Mouse (Mus musculus) liver, embryonic 13.5 days (tissue): Measurements from ENCODE around the gene Bbs1. TPM values are rescaled to one million over a fixed set of nuclear protein-coding genes. Genes with fewer than 3 reads are reported as not detected.
"Not testable (repeated sequence)": the region's sequence is repeated elsewhere in the genome, so short reads cannot be mapped to it uniquely, and the experiment has no call there.

Experiments
- ATAC-seq: fragments of 200-750 bp; cut with Nextera tagmentation; 2 replicates; pipeline ENCODE4 v1.8.0; 2017; ENCODE audit warnings: low read depth, mild to moderate bottlenecking, moderate number of reproducible peaks, moderate library complexity
- DNase-seq: peaks from one replicate; pipeline ENCODE4 v3.0.0; 2022
- H3K27ac ChIP-seq: fragments of 300-500 bp; sonication (generic); 2 replicates; pipeline ENCODE4 v1.5.1; 2015; ENCODE audit warnings: moderate library complexity, mild to moderate bottlenecking, inconsistent platforms
- H3K27me3 ChIP-seq: fragments of 300-500 bp; sonication (generic); 2 replicates; pipeline ENCODE4 v1.6.1; 2015; ENCODE audit warnings: mild to moderate bottlenecking, inconsistent platforms
- H3K36me3 ChIP-seq: fragments of 300-500 bp; sonication (generic); 2 replicates; pipeline ENCODE4 v1.6.1; 2015; ENCODE audit warnings: mild to moderate bottlenecking, inconsistent platforms
- H3K4me1 ChIP-seq: fragments of 300-500 bp; sonication (generic); replicated peaks from 2 replicates; pipeline ENCODE4 v1.6.1; 2015; ENCODE audit warnings: inconsistent platforms
- H3K4me2 ChIP-seq: fragments of 300-500 bp; sonication (generic); 2 replicates; pipeline ENCODE4 v1.6.1; 2015; ENCODE audit warnings: inconsistent platforms, mild to moderate bottlenecking, moderate library complexity
- H3K4me3 ChIP-seq: fragments of 300-500 bp; sonication (generic); replicated peaks from 2 replicates; pipeline ENCODE4 v1.5.1; 2015; ENCODE audit warnings: mild to moderate bottlenecking, inconsistent platforms
- H3K9ac ChIP-seq: fragments of 300-500 bp; sonication (generic); 2 replicates; pipeline ENCODE4 v1.6.1; 2015; ENCODE audit warnings: mild to moderate bottlenecking, inconsistent platforms
- H3K9me3 ChIP-seq: fragments of 300-500 bp; sonication (generic); replicated peaks from 2 replicates; pipeline ENCODE4 v1.6.1; 2016; ENCODE audit warnings: inconsistent platforms
- WGBS: fragments of 180-500 bp; shearing (Covaris S2); methylation state at CpG from one replicate; pipeline ENCODE4 v1.1.7; 2015; ENCODE audit not compliant: insufficient replicate concordance; 5-methylcytosine and 5-hydroxymethylcytosine counted together
- polyA plus RNA-seq: library from polyadenylated mRNA; unstranded; fragments of >200 nt; fragmentation: Nextera tagmentation; extraction: Ambion mirVana; gene quantifications from 2 replicates; pipeline ENCODE4 v1.2.1, GENCODE M21; 2015

The Bbs1 gene
- polyA plus RNA-seq, 1 experiment from 2014 or later = 0.80 TPM

DNA sequence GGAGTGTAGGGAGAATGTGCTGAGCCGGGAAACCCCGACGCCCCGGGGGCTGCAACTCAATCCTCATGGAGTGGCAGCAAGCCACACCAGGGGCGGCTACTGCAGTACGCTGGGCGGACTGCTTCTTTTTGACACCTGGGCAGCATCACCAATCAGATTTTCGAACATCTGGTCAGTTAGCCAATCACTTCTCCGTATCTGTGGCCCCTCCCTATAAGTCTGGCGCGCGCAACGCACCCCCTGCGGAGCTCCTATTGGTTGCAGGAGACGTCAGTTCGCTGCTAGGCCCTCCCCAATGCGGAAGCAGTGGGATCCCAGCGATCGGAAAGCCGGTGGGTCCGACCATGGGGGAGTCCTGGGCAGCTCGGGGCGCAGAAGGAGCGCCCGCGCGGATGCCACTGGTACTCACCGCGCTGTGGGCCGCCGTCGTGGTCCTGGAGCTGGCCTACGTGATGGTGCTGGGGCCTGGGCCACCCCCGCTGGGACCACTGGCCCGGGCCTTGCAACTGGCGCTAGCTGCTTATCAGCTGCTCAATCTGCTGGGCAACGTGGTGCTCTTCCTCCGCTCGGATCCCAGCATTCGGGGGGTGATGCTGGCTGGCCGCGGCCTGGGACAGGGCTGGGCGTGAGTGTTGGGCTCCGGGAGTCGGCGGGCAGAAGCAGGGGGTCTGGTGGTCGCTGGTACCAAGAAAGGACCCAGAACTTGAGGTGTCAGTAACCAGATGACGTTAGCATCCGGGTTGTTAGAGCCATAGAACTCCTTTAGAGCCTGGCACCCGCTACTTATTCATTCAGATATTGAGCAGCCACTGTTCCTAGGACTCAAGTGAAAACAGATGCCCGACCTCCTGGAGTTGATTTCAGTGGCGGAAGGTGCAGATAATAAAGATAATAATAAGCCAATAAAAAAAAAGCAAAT, 27.8 kb downstream of the Bbs1 start, which contains the start of gene Zdhhc24:
Zdhhc24 (plus strand) TSS at position 264 of the 919 bp plus-strand sequence.
- ATAC-seq (peak; percentile 98), DNase-seq (peak; percentile 96)
- Histone ChIP-seq H3K27ac (peak within 1 kb of the TSS; percentile 88), H3K9me3 (no peaks in the 10 kb centered on the region), H3K4me3 (peak within 1 kb of the TSS; percentile 96), H3K36me3 (peaks cover 36% of the 10 kb centered on the region), H3K27me3 (peaks cover 19% of the 10 kb centered on the region), H3K9ac (peak within 1 kb of the TSS; percentile 96), H3K4me1 (peaks cover 62% of the 10 kb centered on the region), H3K4me2 (peak within 1 kb of the TSS; percentile 79)
- WGBS = under 1% methylated on average over 52 of the region's 52 CpGs

DNA sequence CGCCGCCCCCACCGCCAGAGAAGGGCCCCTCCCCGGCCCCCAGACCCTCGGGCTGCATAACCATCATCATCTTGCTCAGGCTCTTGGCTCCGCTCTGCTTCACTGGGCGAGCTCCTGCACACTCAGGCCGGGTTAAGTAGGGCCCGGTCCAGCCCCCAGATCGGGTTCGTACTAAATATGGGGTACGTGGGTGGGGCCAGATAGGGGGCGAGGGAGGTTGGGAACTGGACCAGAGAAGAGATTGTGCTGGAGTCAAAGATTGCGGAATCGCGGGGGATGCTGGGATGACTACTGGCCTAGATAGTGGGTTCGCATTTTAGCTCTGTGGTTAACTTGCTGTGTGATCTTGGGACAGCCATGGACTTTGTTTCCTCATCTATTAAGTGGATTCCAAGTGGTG, 28.6 kb downstream of the Bbs1 start, which contains the start of gene Actn3:
Actn3 (minus strand) TSS at position 125 of the 400 bp plus-strand sequence.
- H3K36me3 ChIP-seq = peaks cover 29% of the 10 kb centered on the region
- no peak for ATAC-seq
- peak within 1 kb of the TSS; percentile 96 for H3K4me3 ChIP-seq
- DNase-seq = no peak
- peaks cover 54% of the 10 kb centered on the region for H3K4me1 ChIP-seq
- peak within 1 kb of the TSS; percentile 88 for H3K27ac ChIP-seq
- H3K4me2 ChIP-seq = peak within 1 kb of the TSS; percentile 79
- no peaks in the 10 kb centered on the region for H3K9me3 ChIP-seq
- peak within 1 kb of the TSS; percentile 96 for H3K9ac ChIP-seq
- 9% methylated on average over 17 of the region's 17 CpGs for WGBS
- H3K27me3 ChIP-seq = peaks cover 23% of the 10 kb centered on the region

DNA sequence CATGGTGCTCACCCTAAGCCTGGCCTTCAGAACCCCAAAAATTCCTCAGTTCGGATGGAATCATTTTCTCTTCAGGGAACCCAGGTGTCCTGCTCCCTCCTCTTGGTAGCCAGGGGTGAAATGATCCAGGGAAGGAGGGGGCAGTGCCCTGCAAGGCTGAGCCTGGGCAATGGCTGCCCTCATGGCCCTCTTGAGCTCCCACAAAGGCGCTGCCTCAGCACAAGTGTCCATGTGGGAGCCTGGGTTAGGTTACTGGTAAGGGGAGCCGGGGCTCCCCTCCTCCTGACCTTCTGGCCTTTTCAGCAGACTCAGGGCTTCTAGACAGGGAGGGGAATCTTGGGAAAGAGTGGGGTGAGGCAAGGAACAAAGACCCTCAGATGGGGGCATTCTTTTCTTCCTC, 29.7 kb downstream of the Bbs1 start:
- no peaks in the 10 kb centered on the region for H3K9me3 ChIP-seq
- peaks cover 19% of the 10 kb centered on the region for H3K36me3 ChIP-seq
- H3K27ac ChIP-seq = no peak overlapping the region
- H3K4me2 ChIP-seq = no peak overlapping the region
- peaks cover 30% of the 10 kb centered on the region for H3K27me3 ChIP-seq
- DNase-seq (no peak), ATAC-seq (no peak)
- peaks cover 45% of the 10 kb centered on the region for H3K4me1 ChIP-seq
- H3K4me3 ChIP-seq = no peak overlapping the region
- peak overlapping the region; percentile 67; the same call in 1 of the 2 replicates for H3K9ac ChIP-seq
- WGBS = 61% methylated on average over 3 of the region's 3 CpGs

- Histone ChIP-seq H3K9ac (no peak overlapping the region), H3K4me2 (no peak overlapping the region), H3K27me3 (peaks cover 32% of the 10 kb centered on the region), H3K36me3 (peaks cover 14% of the 10 kb centered on the region), H3K4me1 (peaks cover 40% of the 10 kb centered on the region), H3K9me3 (no peaks in the 10 kb centered on the region), H3K4me3 (no peak overlapping the region), H3K27ac (no peak overlapping the region)
- 57% methylated on average over 4 of the region's 4 CpGs for WGBS
- ATAC-seq (no peak), DNase-seq (no peak)
Measured at GRCm38 (mm10) chr19:4876241-4876640, 30.2 kb downstream of the Bbs1 start.

DNA sequence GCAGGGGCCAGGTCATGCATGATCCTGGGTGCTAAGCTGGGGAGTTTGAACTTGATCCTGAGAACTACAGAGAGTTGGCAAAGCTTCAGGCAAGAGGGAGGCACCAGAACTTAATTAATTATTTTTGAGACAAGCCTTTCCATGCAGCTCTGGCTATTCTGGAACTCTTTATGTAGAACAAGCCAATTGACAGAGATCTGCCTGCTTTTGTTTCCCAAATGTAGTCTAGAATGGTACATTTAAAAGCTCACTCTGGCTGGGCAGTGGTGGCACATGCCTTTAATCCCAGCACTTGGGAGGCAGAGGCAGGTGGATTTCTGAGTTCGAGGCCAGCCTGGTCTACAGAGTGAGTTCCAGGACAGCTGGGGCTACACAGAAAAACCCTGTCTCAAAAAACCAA, 31.8 kb downstream of the Bbs1 start:
- ATAC-seq, H3K9me3 ChIP-seq, H3K4me3 ChIP-seq, H3K9ac ChIP-seq, DNase-seq, H3K4me2 ChIP-seq, H3K36me3 ChIP-seq, H3K27ac ChIP-seq: not testable (repeated sequence)
- 56% methylated on average over 1 of the region's 1 CpGs for WGBS
- Histone ChIP-seq H3K4me1 (peaks cover 31% of the 10 kb centered on the region), H3K27me3 (peaks cover 35% of the 10 kb centered on the region)

DNA sequence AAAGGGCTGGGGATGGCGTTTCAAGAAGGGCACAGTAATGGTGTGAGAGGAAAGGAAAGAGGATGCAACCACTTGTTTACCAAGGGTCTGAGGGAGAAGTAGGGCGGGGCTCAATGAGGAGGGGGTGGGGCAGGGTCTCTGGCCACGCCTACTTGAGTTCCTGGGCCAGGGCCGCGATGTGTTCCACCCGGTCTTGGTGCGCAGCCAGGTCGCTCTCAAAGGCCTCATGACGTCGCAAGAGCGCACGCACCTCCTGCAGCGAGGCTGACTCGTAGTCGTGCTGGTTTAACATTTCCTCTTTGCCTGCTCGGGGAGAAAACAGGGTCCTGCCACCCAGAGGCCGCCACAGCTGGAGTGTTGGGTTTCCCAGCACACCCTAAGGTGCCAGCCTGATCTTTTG, 41.3 kb downstream of the Bbs1 start:
- Histone ChIP-seq H3K27me3 (peaks cover 79% of the 10 kb centered on the region), H3K9me3 (no peaks in the 10 kb centered on the region), H3K4me1 (peaks cover 28% of the 10 kb centered on the region), H3K36me3 (peaks cover 11% of the 10 kb centered on the region; the same call in 1 of the 2 replicates), H3K4me3 (no peak overlapping the region), H3K9ac (0 out of 2 replicates have a peak overlapping the region, but pooled peaks have one; percentile 26), H3K4me2 (peak overlapping the region; percentile 37), H3K27ac (no peak overlapping the region)
- DNase-seq = no peak
- WGBS = 3% methylated on average over 17 of the region's 17 CpGs
- no peak for ATAC-seq

GRCm38 (mm10) chr19:4863048-4863447, 43.4 kb downstream of the Bbs1 start:
- H3K9me3 ChIP-seq = no peaks in the 10 kb centered on the region
- peaks cover 11% of the 10 kb centered on the region; the same call in 1 of the 2 replicates for H3K36me3 ChIP-seq
- H3K4me3 ChIP-seq = no peak overlapping the region
- H3K27me3 ChIP-seq = peaks cover 67% of the 10 kb centered on the region
- H3K4me2 ChIP-seq = no peak overlapping the region
- no peak for ATAC-seq
- 67% methylated on average over 6 of the region's 6 CpGs for WGBS
- no peak overlapping the region for H3K9ac ChIP-seq
- peaks cover 41% of the 10 kb centered on the region for H3K4me1 ChIP-seq
- H3K27ac ChIP-seq = no peak overlapping the region
- no peak for DNase-seq

DNA sequence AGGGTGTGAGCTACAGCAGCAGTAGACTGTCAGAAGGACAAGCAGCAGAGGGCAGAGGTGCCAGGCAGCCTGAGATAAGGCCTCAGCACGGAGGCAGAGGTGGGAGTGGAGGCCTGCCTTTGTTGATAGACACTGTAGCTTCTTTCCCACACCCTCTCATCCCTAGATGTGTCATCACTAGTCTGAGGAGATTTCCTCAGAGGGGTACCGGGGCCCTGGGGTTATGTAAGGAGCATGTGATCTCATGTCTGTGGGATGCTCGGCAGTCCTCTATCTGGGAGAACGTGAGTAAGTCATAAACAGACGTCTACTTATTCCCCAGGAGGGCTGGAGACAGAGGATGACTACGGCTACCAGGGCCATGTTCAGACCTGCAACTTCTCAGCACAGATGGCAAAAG, 47.3 kb downstream of the Bbs1 start:
- H3K4me2 ChIP-seq = peak overlapping the region; percentile 71
- peak overlapping the region; percentile 96 for H3K27ac ChIP-seq
- no peaks in the 10 kb centered on the region for H3K9me3 ChIP-seq
- peaks cover 63% of the 10 kb centered on the region for H3K27me3 ChIP-seq
- peak; percentile 99 for ATAC-seq
- peaks cover 68% of the 10 kb centered on the region for H3K4me1 ChIP-seq
- WGBS = 31% methylated on average over 6 of the region's 6 CpGs
- H3K4me3 ChIP-seq = peak overlapping the region; percentile 51
- peak overlapping the region; percentile 69 for H3K9ac ChIP-seq
- peak; percentile 84 for DNase-seq
- H3K36me3 ChIP-seq = peaks cover 11% of the 10 kb centered on the region; the same call in 1 of the 2 replicates

DNA sequence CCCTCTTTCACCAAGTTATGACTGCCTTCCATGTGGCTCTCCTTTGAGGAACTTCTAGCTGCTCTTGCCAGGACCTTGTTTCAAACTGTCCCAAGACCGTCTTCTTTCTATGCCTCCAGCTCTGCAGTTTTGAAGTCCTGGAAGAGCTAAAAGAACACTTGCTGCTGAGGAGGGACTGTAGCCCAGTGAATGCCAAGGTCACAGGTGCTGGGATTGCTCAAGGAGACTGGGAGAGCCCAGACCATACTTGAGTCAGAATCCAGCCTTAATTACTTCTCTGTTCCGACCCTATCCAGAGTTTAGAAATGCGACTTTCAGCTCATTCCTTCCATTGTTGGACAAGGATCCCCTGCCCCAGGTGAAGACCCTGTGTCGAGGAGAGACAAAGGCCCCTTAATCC, 50.5 kb downstream of the Bbs1 start:
- 59% methylated on average over 4 of the region's 4 CpGs for WGBS
- DNase-seq (no peak), ATAC-seq (no peak)
- peak overlapping the region; percentile 66 for H3K4me3 ChIP-seq
- H3K36me3 ChIP-seq = 0 out of 2 replicates have a peak, but pooled peaks cover 6% of the 10 kb centered on the region
- H3K4me1 ChIP-seq = peaks cover 65% of the 10 kb centered on the region
- peak overlapping the region; percentile 78; the same call in 1 of the 2 replicates for H3K9ac ChIP-seq
- no peaks in the 10 kb centered on the region for H3K9me3 ChIP-seq
- peak overlapping the region; percentile 90 for H3K4me2 ChIP-seq
- 0 out of 2 replicates have a peak overlapping the region, but pooled peaks have one; percentile 9 for H3K27ac ChIP-seq
- H3K27me3 ChIP-seq = peaks cover 62% of the 10 kb centered on the region

DNA sequence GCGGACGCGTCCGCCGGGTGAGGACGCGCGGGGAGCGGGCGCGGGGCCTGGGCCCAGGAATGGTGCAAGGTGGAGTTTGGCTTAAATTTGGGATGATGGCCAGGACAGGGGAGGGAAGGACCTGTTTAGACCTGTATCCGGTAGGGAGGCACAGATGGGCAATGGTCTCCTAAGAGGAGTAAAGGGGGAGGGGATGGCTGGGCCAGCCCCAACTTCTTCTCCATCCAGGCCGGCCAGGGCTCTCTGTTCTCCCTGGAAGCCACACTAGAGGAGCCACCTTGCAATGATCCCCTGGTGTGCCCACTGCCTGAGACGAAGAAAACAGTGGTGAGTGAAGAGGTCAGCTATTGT, 51.0 kb downstream of the Bbs1 start:
- WGBS = 7% methylated on average over 14 of the region's 14 CpGs
- H3K9ac ChIP-seq = peak overlapping the region; percentile 78
- H3K27me3 ChIP-seq = peaks cover 64% of the 10 kb centered on the region
- H3K4me3 ChIP-seq = peak overlapping the region; percentile 66
- no peaks in the 10 kb centered on the region for H3K9me3 ChIP-seq
- ATAC-seq (no peak), DNase-seq (no peak)
- 0 out of 2 replicates have a peak, but pooled peaks cover 2% of the 10 kb centered on the region for H3K36me3 ChIP-seq
- peak overlapping the region; percentile 59 for H3K27ac ChIP-seq
- H3K4me1 ChIP-seq = peaks cover 60% of the 10 kb centered on the region
- H3K4me2 ChIP-seq = peak overlapping the region; percentile 90
